Mouse (Mus musculus): ENCODE measurements around the gene Spag7. TPM values are rescaled to one million over a fixed set of nuclear protein-coding genes. Genes with fewer than 3 reads are reported as not detected.

Gene Spag7
- polyA plus RNA-seq (2014; fragmentation: Nextera tagmentation; extraction: Ambion mirVana): 187 and 201 TPM in 2 replicates

DNA sequence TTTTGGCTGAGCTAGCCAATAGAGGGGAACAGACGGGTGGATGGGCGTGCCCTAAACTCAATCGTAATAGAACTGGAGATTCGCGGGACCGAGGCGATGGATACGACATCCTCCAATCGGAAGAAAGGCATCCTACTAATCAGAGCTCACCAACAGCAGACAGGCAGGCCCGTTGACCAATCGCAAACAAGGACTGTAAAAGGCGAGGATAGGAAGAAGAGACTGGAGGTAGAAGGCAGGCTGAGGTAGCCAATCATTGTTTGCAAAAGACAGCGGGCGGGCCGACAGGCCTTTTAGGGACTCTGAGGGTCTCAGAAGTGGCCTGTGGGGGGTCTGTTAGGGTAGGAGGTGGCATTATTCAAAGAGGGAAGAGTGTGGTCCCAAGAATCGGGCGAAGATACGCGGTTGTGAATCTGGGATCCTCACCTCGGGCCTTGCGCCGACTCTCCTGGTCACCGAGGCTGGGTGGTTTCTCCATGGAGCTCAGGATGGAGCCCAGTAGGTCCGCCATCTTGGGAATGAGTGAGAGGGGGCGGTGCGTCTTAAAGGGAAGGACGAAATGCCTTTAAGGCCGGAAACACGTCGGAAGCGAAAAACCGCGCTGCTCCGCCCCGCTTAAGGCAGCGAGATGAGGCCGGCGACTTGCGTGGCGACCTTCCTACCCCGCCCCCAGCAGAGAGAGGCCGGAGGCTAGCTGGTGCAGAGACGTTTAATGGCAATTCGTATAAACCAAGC lies at the start of gene Spag7:
Gene Spag7 (minus strand): TSS at position 646 of the 735 bp plus-strand sequence.
- H3K36me3 ChIP-seq (ENCODE audit: control insufficient read depth, insufficient read depth, low read length): peaks cover 21% of the 10 kb centered on the region
- peaks cover 18% of the 10 kb centered on the region for H3K4me1 ChIP-seq (ENCODE audit: control insufficient read depth, insufficient read depth, low read length)
- peak within 1 kb of the TSS; percentile 91 for H3K4me2 ChIP-seq
- H3K27me3 ChIP-seq (ENCODE audit: control insufficient read depth, insufficient read depth, low read length): no peaks in the 10 kb centered on the region
- peak within 1 kb of the TSS; percentile 75 for H3K4me3 ChIP-seq (ENCODE audit: low read depth, low read length)
- peak within 1 kb of the TSS; percentile 89 for H3K9ac ChIP-seq (ENCODE audit: low read depth, low read length)
- H3K9me3 ChIP-seq (replicated peaks; ENCODE audit: control insufficient read depth, low read length): no peaks in the 10 kb centered on the region
- ATAC-seq (replicated peaks; ENCODE audit: insufficient number of reproducible peaks, low FRiP score, low TSS enrichment): peak; percentile 92
- H3K27ac ChIP-seq (ENCODE audit: low read depth, low read length): peak within 1 kb of the TSS; percentile 97
- WGBS (ENCODE audit: insufficient replicate concordance): under 1% methylated on average over 44 of the region's 44 CpGs

DNA sequence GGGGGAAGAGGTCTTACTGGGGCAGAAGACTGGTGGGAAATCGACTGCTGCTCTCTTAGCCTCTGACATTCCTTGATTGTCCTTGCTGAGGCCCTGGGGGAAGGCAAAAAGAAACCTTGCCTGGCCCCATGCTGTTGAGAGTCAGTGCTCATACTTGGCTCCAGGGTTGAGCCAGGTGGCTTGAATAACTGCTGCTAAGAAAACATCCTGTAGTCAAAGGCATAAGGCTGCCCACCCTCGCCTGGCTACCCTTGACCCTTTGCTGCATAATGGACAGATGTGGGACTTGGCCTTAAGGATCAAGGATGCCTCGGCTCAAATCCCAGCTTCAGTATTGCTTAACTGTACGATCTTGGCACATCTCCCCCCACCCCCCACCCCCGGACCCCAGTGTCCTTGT lies 49.3 kb upstream of the Spag7 start:
- H3K27me3 ChIP-seq (ENCODE audit: control insufficient read depth, insufficient read depth, low read length): no peaks in the 10 kb centered on the region
- no peak for ATAC-seq (replicated peaks; ENCODE audit: insufficient number of reproducible peaks, low FRiP score, low TSS enrichment)
- H3K36me3 ChIP-seq (ENCODE audit: control insufficient read depth, insufficient read depth, low read length): peaks cover 25% of the 10 kb centered on the region
- no peak overlapping the region for H3K4me2 ChIP-seq
- no peak overlapping the region for H3K4me3 ChIP-seq (ENCODE audit: low read depth, low read length)
- no peaks in the 10 kb centered on the region; the same call in 1 of the 2 replicates for H3K4me1 ChIP-seq (ENCODE audit: control insufficient read depth, insufficient read depth, low read length)
- H3K9me3 ChIP-seq (replicated peaks; ENCODE audit: control insufficient read depth, low read length): no peaks in the 10 kb centered on the region
- H3K9ac ChIP-seq (ENCODE audit: low read depth, low read length): no peak overlapping the region
- no peak overlapping the region for H3K27ac ChIP-seq (ENCODE audit: low read depth, low read length)
- WGBS (ENCODE audit: insufficient replicate concordance): 77% methylated on average over 5 of the region's 5 CpGs

GRCm38 (mm10) chr11:70715832-70716231 lies 46.6 kb upstream of the Spag7 start:
- Histone ChIP-seq H3K36me3 (ENCODE audit: control insufficient read depth, insufficient read depth, low read length) (peaks cover 33% of the 10 kb centered on the region), H3K27ac (ENCODE audit: low read depth, low read length) (no peak overlapping the region), H3K27me3 (ENCODE audit: control insufficient read depth, insufficient read depth, low read length) (no peaks in the 10 kb centered on the region), H3K4me1 (ENCODE audit: control insufficient read depth, insufficient read depth, low read length) (no peaks in the 10 kb centered on the region; the same call in 1 of the 2 replicates), H3K9me3 (replicated peaks; ENCODE audit: control insufficient read depth, low read length) (no peaks in the 10 kb centered on the region), H3K4me2 (no peak overlapping the region), H3K4me3 (ENCODE audit: low read depth, low read length) (no peak overlapping the region), H3K9ac (ENCODE audit: low read depth, low read length) (no peak overlapping the region)
- ATAC-seq (replicated peaks; ENCODE audit: insufficient number of reproducible peaks, low FRiP score, low TSS enrichment): no peak
- 88% methylated on average over 6 of the region's 6 CpGs for WGBS (ENCODE audit: insufficient replicate concordance)

DNA sequence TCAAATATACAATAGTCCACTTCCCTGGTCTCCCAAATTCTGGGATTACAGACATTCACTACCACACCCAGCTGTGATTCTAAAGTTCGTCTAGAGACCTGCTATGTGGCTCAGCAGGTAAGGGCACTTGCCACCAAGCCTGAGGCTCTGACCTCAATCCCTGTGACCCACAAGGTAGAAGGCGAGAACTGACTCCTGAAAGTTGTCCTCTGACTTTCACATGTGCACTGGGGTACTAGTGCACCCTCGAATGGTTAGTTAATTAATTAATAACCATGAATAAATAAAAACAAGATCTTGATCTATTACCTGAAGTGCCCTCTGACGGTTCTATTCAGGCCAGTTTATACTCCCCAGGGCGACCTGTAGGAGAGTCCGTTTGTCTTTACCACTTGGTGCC lies 44.0 kb upstream of the Spag7 start:
- H3K27ac ChIP-seq (ENCODE audit: low read depth, low read length): no peak overlapping the region
- H3K9ac ChIP-seq (ENCODE audit: low read depth, low read length): no peak overlapping the region
- H3K9me3 ChIP-seq (replicated peaks; ENCODE audit: control insufficient read depth, low read length): no peaks in the 10 kb centered on the region
- WGBS (ENCODE audit: insufficient replicate concordance): 81% methylated on average over 6 of the region's 6 CpGs
- no peak overlapping the region for H3K4me2 ChIP-seq
- no peak for ATAC-seq (replicated peaks; ENCODE audit: insufficient number of reproducible peaks, low FRiP score, low TSS enrichment)
- H3K36me3 ChIP-seq (ENCODE audit: control insufficient read depth, insufficient read depth, low read length): peaks cover 38% of the 10 kb centered on the region
- no peaks in the 10 kb centered on the region for H3K27me3 ChIP-seq (ENCODE audit: control insufficient read depth, insufficient read depth, low read length)
- H3K4me1 ChIP-seq (ENCODE audit: control insufficient read depth, insufficient read depth, low read length): no peaks in the 10 kb centered on the region
- H3K4me3 ChIP-seq (ENCODE audit: low read depth, low read length): no peak overlapping the region

- Histone ChIP-seq H3K9ac (ENCODE audit: low read depth, low read length) (no peak overlapping the region), H3K4me1 (ENCODE audit: control insufficient read depth, insufficient read depth, low read length) (no peaks in the 10 kb centered on the region), H3K36me3 (ENCODE audit: control insufficient read depth, insufficient read depth, low read length) (peaks cover 40% of the 10 kb centered on the region), H3K27ac (ENCODE audit: low read depth, low read length) (no peak overlapping the region), H3K9me3 (replicated peaks; ENCODE audit: control insufficient read depth, low read length) (no peaks in the 10 kb centered on the region), H3K4me3 (ENCODE audit: low read depth, low read length) (no peak overlapping the region), H3K4me2 (no peak overlapping the region), H3K27me3 (ENCODE audit: control insufficient read depth, insufficient read depth, low read length) (no peaks in the 10 kb centered on the region)
- WGBS (ENCODE audit: insufficient replicate concordance): 88% methylated on average over 10 of the region's 10 CpGs
- ATAC-seq (replicated peaks; ENCODE audit: insufficient number of reproducible peaks, low FRiP score, low TSS enrichment): no peak
Measured at GRCm38 (mm10) chr11:70711026-70711425, 41.8 kb upstream of the Spag7 start.

- peaks cover 49% of the 10 kb centered on the region for H3K36me3 ChIP-seq (ENCODE audit: control insufficient read depth, insufficient read depth, low read length)
- H3K4me1 ChIP-seq (ENCODE audit: control insufficient read depth, insufficient read depth, low read length): peaks cover 17% of the 10 kb centered on the region
- H3K4me2 ChIP-seq: no peak overlapping the region
Measured at GRCm38 (mm10) chr11:70706127-70706526, 36.9 kb upstream of the Spag7 start.

GRCm38 (mm10) chr11:70702781-70703180 lies 33.6 kb upstream of the Spag7 start:
- H3K4me1 ChIP-seq (ENCODE audit: control insufficient read depth, insufficient read depth, low read length): peaks cover 20% of the 10 kb centered on the region
- WGBS (ENCODE audit: insufficient replicate concordance): 57% methylated on average over 6 of the region's 6 CpGs
- H3K4me3 ChIP-seq (ENCODE audit: low read depth, low read length): no peak overlapping the region
- no peak for ATAC-seq (replicated peaks; ENCODE audit: insufficient number of reproducible peaks, low FRiP score, low TSS enrichment)
- no peaks in the 10 kb centered on the region for H3K9me3 ChIP-seq (replicated peaks; ENCODE audit: control insufficient read depth, low read length)
- peak overlapping the region; percentile 92 for H3K4me2 ChIP-seq
- H3K36me3 ChIP-seq (ENCODE audit: control insufficient read depth, insufficient read depth, low read length): peaks cover 25% of the 10 kb centered on the region
- H3K9ac ChIP-seq (ENCODE audit: low read depth, low read length): peak overlapping the region; percentile 95
- H3K27ac ChIP-seq (ENCODE audit: low read depth, low read length): peak overlapping the region; percentile 94
- no peaks in the 10 kb centered on the region for H3K27me3 ChIP-seq (ENCODE audit: control insufficient read depth, insufficient read depth, low read length)

More at GRCm38 (mm10) chr11:70706127-70706526, 36.9 kb upstream of the Spag7 start:
- WGBS (ENCODE audit: insufficient replicate concordance): 77% methylated on average over 3 of the region's 3 CpGs
- Histone ChIP-seq H3K9me3 (replicated peaks; ENCODE audit: control insufficient read depth, low read length) (no peaks in the 10 kb centered on the region), H3K9ac (ENCODE audit: low read depth, low read length) (no peak overlapping the region), H3K27me3 (ENCODE audit: control insufficient read depth, insufficient read depth, low read length) (no peaks in the 10 kb centered on the region), H3K27ac (ENCODE audit: low read depth, low read length) (no peak overlapping the region), H3K4me3 (ENCODE audit: low read depth, low read length) (no peak overlapping the region)
- ATAC-seq (replicated peaks; ENCODE audit: insufficient number of reproducible peaks, low FRiP score, low TSS enrichment): no peak

DNA sequence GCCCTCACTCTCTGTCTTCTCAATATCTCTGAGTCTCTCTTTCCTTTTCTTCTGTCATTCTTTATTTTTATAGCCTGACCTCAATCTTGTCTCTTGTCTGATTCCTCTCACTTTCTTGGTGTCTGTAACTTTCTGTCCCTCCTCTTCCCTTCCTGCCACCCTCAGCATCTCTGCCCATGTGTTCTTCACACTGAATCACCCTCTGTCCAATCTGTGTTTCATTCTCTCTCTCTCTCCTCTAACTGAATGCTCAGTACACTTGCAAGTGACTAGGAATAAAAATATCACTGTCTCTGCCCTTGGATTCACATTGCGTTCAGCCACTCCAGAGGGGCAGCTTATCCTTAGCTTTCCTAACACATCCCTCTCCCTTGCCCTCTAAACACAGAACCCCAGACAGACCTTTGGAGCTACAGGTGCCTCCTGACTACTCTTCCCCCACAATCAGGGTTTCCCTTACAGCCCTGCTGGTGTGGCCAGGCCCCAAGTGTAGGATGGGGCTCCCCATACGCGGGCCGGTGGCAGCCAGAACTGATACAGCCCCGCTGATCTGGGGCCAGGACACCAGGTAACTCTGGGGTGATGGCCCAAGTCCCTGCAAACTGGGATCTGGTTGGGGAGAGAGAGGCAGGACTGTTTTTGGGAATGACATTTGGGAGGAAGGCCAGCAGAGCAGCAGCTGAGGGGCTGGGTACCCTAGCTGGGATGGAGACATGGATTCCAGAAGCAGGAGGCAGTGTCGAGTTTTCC lies 32.9 kb upstream of the Spag7 start:
- peak overlapping the region; percentile 92 for H3K4me3 ChIP-seq (ENCODE audit: low read depth, low read length)
- H3K4me2 ChIP-seq: peak overlapping the region; percentile 92
- 64% methylated on average over 6 of the region's 6 CpGs for WGBS (ENCODE audit: insufficient replicate concordance)
- H3K9me3 ChIP-seq (replicated peaks; ENCODE audit: control insufficient read depth, low read length): no peaks in the 10 kb centered on the region
- H3K27ac ChIP-seq (ENCODE audit: low read depth, low read length): peak overlapping the region; percentile 94
- H3K36me3 ChIP-seq (ENCODE audit: control insufficient read depth, insufficient read depth, low read length): peaks cover 21% of the 10 kb centered on the region
- peak overlapping the region; percentile 95 for H3K9ac ChIP-seq (ENCODE audit: low read depth, low read length)
- H3K27me3 ChIP-seq (ENCODE audit: control insufficient read depth, insufficient read depth, low read length): no peaks in the 10 kb centered on the region
- no peak for ATAC-seq (replicated peaks; ENCODE audit: insufficient number of reproducible peaks, low FRiP score, low TSS enrichment)
- H3K4me1 ChIP-seq (ENCODE audit: control insufficient read depth, insufficient read depth, low read length): peaks cover 20% of the 10 kb centered on the region

All from heart, embryonic 11.5 days (tissue).